Mouse (Mus musculus): ENCODE data around the gene Mpp6. TPM values are rescaled to one million over a fixed set of nuclear protein-coding genes. Genes with fewer than 3 reads are reported as not detected.

The Mpp6 gene
- polyA plus RNA-seq (2011; ENCODE audit: insufficient read depth, insufficient read length, low read depth, missing spikeins) = 68.1 and 77.8 TPM in 2 replicates

DNA sequence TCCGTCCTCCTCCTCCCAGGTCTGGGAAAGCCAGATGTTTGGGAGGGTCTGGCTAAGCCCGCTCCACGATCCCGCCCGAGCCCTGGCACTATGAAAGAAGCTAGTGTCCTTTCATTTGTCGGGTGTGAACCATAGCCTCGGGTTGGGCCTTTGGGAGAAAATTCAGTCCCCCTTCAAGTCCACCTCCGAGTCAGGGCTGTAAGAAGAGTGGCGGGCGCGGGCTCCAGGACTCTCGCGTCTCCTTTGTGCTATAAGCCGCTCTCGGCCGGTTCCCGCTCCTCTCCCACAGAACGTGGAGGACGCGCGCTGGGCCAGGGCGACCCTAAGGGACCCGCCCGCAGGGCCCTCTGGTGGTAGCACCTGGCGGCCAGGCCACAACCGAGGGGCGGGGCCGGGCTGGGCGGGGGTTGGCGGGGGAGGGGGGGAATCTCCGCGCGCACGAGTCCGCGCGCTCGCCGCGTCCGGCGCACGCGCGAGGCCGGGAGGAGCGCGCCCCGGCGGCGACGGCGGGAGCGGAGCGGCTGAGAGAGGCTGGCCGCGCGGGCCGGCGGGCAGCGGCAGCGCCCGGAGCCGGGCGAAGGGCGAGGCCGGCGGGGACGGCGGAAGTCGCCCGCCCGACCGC is at the start of gene Mpp6:
Gene Mpp6, plus strand, starts transcription at position 485 of the 622 bp plus-strand sequence.
- TF ChIP-seq CTCF (IDR thresholded peaks at IDR 0.05; ENCODE audit: low read depth, low read length) = peak; percentile 8
- no peak for TF ChIP-seq POLR2A (IDR thresholded peaks at IDR 0.05; ENCODE audit: insufficient read depth, low read length)
- Histone ChIP-seq H3K9ac (ENCODE audit: low read depth, poor library complexity, severe bottlenecking) (peak within 1 kb of the TSS; percentile 98), H3K4me3 (ENCODE audit: low read depth, low read length) (peak within 1 kb of the TSS; percentile 91), H3K27me3 (ENCODE audit: control insufficient read depth, insufficient read depth, low read length, poor library complexity, severe bottlenecking) (peaks cover 2% of the 10 kb centered on the region; the same call in 1 of the 2 replicates), H3K36me3 (ENCODE audit: control insufficient read depth, insufficient read depth, low read length, poor library complexity, severe bottlenecking) (no peaks in the 10 kb centered on the region), H3K4me1 (ENCODE audit: control insufficient read depth, insufficient read depth, low read length) (no peaks in the 10 kb centered on the region), H3K9me3 (replicated peaks; ENCODE audit: control insufficient read depth, insufficient read depth, low read length, poor library complexity, severe bottlenecking) (no peaks in the 10 kb centered on the region), H3K27ac (ENCODE audit: insufficient read depth, low read length) (no peak within 1 kb of the TSS)

DNA sequence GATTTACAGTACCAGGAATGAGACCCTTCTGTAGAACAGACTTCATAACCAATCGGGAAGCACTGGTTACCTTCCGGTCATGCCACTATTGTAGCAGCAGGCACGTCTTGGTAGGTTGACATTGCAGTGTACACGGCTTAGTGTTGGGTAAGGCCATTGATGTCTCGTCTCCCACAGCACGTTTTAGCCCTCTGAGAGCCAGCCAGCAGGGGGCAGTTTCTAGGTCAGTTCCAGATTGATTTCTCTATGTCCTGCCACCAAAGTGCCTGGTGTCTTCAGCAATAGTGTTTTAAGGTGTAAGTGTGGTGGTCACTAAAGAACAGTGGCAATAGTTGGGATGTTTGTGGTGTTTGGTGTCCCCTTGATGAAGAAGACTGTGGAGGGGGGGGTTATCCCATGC is 43.9 kb upstream of the Mpp6 start:
- Histone ChIP-seq H3K27ac (ENCODE audit: insufficient read depth, low read length) (no peak overlapping the region), H3K4me3 (ENCODE audit: low read depth, low read length) (no peak overlapping the region), H3K4me1 (ENCODE audit: control insufficient read depth, insufficient read depth, low read length) (no peaks in the 10 kb centered on the region), H3K36me3 (ENCODE audit: control insufficient read depth, insufficient read depth, low read length, poor library complexity, severe bottlenecking) (no peaks in the 10 kb centered on the region), H3K9ac (ENCODE audit: low read depth, poor library complexity, severe bottlenecking) (no peak overlapping the region), H3K27me3 (ENCODE audit: control insufficient read depth, insufficient read depth, low read length, poor library complexity, severe bottlenecking) (no peaks in the 10 kb centered on the region), H3K9me3 (replicated peaks; ENCODE audit: control insufficient read depth, insufficient read depth, low read length, poor library complexity, severe bottlenecking) (no peaks in the 10 kb centered on the region)
- no peak for TF ChIP-seq EP300 (IDR thresholded peaks at IDR 0.05; ENCODE audit: insufficient read depth, low read depth, low read length)
- TF ChIP-seq CTCF (IDR thresholded peaks at IDR 0.05; ENCODE audit: low read depth, low read length) = no peak

DNA sequence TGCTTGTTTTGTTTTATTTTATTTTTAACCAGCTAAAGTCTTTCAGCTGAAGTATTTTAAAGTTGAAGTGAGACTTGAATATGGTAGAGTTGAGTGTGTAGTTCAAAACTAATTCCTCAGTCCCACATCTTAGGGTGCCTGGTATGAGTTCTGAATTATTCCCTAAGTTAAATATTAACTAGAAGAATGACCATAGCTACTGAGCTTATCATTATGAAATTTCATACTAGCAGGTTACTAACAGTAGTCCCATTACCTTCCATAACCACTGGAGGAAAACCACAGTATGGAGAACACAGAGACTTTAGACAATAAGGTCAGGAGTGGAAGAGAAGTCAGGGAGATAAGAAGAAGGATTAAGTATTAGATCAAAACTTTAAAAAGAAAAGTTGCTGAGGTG is 41.6 kb upstream of the Mpp6 start:
- Histone ChIP-seq H3K9ac (ENCODE audit: low read depth, poor library complexity, severe bottlenecking) (no peak overlapping the region), H3K27ac (ENCODE audit: insufficient read depth, low read length) (no peak overlapping the region), H3K27me3 (ENCODE audit: control insufficient read depth, insufficient read depth, low read length, poor library complexity, severe bottlenecking) (no peaks in the 10 kb centered on the region), H3K36me3 (ENCODE audit: control insufficient read depth, insufficient read depth, low read length, poor library complexity, severe bottlenecking) (no peaks in the 10 kb centered on the region), H3K4me3 (ENCODE audit: low read depth, low read length) (no peak overlapping the region), H3K4me1 (ENCODE audit: control insufficient read depth, insufficient read depth, low read length) (no peaks in the 10 kb centered on the region), H3K9me3 (replicated peaks; ENCODE audit: control insufficient read depth, insufficient read depth, low read length, poor library complexity, severe bottlenecking) (no peaks in the 10 kb centered on the region)
- TF ChIP-seq EP300 (IDR thresholded peaks at IDR 0.05; ENCODE audit: insufficient read depth, low read depth, low read length) (no peak), POLR2A (IDR thresholded peaks at IDR 0.05; ENCODE audit: insufficient read depth, low read length) (no peak), CTCF (IDR thresholded peaks at IDR 0.05; ENCODE audit: low read depth, low read length) (no peak)

DNA sequence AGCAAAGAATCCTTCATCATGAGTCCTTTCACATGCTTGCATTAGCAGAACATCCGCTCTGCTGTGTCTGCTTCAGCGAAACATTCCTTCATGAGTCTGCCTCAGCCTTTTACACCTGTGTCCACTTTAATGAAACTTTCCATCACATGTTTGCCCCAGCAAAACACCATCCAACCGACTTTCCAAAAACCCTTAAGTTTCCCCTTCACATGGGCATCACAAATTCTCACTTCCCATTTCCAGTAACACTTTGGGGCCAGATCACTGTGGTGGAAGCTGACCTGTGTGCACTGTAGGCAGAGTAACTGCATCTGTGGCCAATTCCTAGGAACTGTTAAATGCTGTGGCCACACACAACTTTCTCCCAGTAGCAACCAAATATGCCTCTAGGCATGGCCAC is 34.8 kb upstream of the Mpp6 start:
- TF ChIP-seq EP300 (IDR thresholded peaks at IDR 0.05; ENCODE audit: insufficient read depth, low read depth, low read length) (no peak), POLR2A (IDR thresholded peaks at IDR 0.05; ENCODE audit: insufficient read depth, low read length) (no peak), CTCF (IDR thresholded peaks at IDR 0.05; ENCODE audit: low read depth, low read length) (no peak)
- no peaks in the 10 kb centered on the region for H3K27me3 ChIP-seq (ENCODE audit: control insufficient read depth, insufficient read depth, low read length, poor library complexity, severe bottlenecking)
- no peak overlapping the region for H3K4me3 ChIP-seq (ENCODE audit: low read depth, low read length)
- H3K9ac ChIP-seq (ENCODE audit: low read depth, poor library complexity, severe bottlenecking) = no peak overlapping the region
- no peak overlapping the region for H3K27ac ChIP-seq (ENCODE audit: insufficient read depth, low read length)
- no peaks in the 10 kb centered on the region for H3K9me3 ChIP-seq (replicated peaks; ENCODE audit: control insufficient read depth, insufficient read depth, low read length, poor library complexity, severe bottlenecking)
- H3K36me3 ChIP-seq (ENCODE audit: control insufficient read depth, insufficient read depth, low read length, poor library complexity, severe bottlenecking) = no peaks in the 10 kb centered on the region
- no peaks in the 10 kb centered on the region for H3K4me1 ChIP-seq (ENCODE audit: control insufficient read depth, insufficient read depth, low read length)

DNA sequence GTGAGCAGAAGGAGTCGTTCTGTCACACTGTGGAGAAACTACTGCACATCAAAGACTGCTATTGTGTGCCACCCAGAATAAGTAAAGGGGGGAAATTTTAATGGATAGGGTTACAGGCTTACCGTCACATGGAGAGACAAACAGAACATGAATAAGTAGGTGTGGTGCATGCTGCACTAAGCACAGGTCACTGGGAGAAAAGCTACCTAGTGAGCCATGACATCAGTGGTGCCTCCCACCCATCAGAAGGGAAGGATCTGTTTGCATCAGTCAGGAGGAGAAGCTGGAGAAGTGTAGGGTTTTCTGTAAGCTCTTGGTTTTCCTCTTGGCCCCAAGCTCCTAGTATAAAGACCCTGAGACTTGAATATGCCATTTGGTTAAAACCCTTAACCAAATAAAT is 33.6 kb upstream of the Mpp6 start:
- Histone ChIP-seq H3K9me3 (replicated peaks; ENCODE audit: control insufficient read depth, insufficient read depth, low read length, poor library complexity, severe bottlenecking) (no peaks in the 10 kb centered on the region), H3K4me1 (ENCODE audit: control insufficient read depth, insufficient read depth, low read length) (no peaks in the 10 kb centered on the region)

DNA sequence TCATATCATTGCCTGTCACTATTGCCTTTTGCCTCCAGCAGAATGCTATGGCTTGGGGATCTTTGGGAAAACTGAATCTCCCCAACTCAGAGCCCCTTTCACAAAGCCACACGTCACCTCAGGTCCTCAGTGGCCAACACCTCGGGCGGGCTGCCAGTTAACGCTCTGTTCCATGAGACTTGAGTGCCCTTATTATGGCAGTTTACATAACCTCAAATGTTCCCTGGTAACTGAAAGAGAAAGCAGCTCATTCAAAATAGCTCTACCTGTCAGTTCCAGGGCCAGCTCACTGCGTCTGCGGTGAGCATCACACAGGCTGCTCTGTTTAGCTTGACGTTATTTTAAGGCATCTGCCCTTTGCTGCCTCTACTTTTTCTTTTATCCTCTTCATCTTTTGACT is 29.6 kb upstream of the Mpp6 start:
- Histone ChIP-seq H3K4me1 (ENCODE audit: control insufficient read depth, insufficient read depth, low read length) (no peaks in the 10 kb centered on the region), H3K27me3 (ENCODE audit: control insufficient read depth, insufficient read depth, low read length, poor library complexity, severe bottlenecking) (no peaks in the 10 kb centered on the region), H3K4me3 (ENCODE audit: low read depth, low read length) (no peak overlapping the region), H3K9me3 (replicated peaks; ENCODE audit: control insufficient read depth, insufficient read depth, low read length, poor library complexity, severe bottlenecking) (no peaks in the 10 kb centered on the region), H3K27ac (ENCODE audit: insufficient read depth, low read length) (no peak overlapping the region), H3K9ac (ENCODE audit: low read depth, poor library complexity, severe bottlenecking) (no peak overlapping the region), H3K36me3 (ENCODE audit: control insufficient read depth, insufficient read depth, low read length, poor library complexity, severe bottlenecking) (no peaks in the 10 kb centered on the region)
- TF ChIP-seq EP300 (IDR thresholded peaks at IDR 0.05; ENCODE audit: insufficient read depth, low read depth, low read length) = no peak
- no peak for TF ChIP-seq CTCF (IDR thresholded peaks at IDR 0.05; ENCODE audit: low read depth, low read length)
- TF ChIP-seq POLR2A (IDR thresholded peaks at IDR 0.05; ENCODE audit: insufficient read depth, low read length) = no peak

More for the DNA sequence above, 33.6 kb upstream of the Mpp6 start:
- no peak for TF ChIP-seq POLR2A (IDR thresholded peaks at IDR 0.05; ENCODE audit: insufficient read depth, low read length)
- no peak for TF ChIP-seq CTCF (IDR thresholded peaks at IDR 0.05; ENCODE audit: low read depth, low read length)
- TF ChIP-seq EP300 (IDR thresholded peaks at IDR 0.05; ENCODE audit: insufficient read depth, low read depth, low read length) = no peak
- no peak overlapping the region for H3K27ac ChIP-seq (ENCODE audit: insufficient read depth, low read length)
- no peaks in the 10 kb centered on the region for H3K27me3 ChIP-seq (ENCODE audit: control insufficient read depth, insufficient read depth, low read length, poor library complexity, severe bottlenecking)
- no peak overlapping the region for H3K9ac ChIP-seq (ENCODE audit: low read depth, poor library complexity, severe bottlenecking)
- H3K36me3 ChIP-seq (ENCODE audit: control insufficient read depth, insufficient read depth, low read length, poor library complexity, severe bottlenecking) = no peaks in the 10 kb centered on the region
- no peak overlapping the region for H3K4me3 ChIP-seq (ENCODE audit: low read depth, low read length)
